Mouse (Mus musculus): ENCODE results near the gene Slc25a26.

DNA sequence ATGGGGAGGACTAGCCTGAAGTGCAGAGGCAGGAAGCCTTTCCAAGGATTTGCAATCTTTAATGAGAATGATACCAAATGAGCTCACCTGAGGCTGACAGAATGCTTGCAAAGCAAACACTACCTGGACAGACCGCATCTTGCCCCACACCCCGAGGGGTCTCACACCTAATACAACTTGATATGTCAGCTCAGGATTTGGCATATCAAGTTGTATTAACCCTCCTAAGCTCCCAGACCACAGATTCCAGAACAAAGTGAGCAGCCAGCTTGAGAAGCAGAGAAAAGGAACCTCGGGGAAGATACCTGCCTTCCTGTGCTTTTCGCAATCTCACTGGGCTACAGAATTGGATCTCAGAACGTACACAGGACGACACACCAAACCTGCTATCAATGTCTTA, 146.8 kb downstream of the Slc25a26 start:
- TF ChIP-seq POLR2A (IDR thresholded peaks at IDR 0.05; ENCODE audit: borderline replicate concordance, extremely low read depth, insufficient read depth, insufficient read length, poor library complexity, severe bottlenecking) (no peak), CTCF (IDR thresholded peaks at IDR 0.05; ENCODE audit: borderline replicate concordance, extremely low read depth, insufficient read depth, insufficient read length) (no peak)
